Mouse (Mus musculus) E14TG2a.4 (cell line): ENCODE measurements around the gene Etfb.
A peak's percentile ranks its signal among the peaks of the same experiment; 100 is the strongest.

Source experiments
- H3K27me3 ChIP-seq: 2 replicates; pipeline ENCODE4 v1.6.1; 2014; ENCODE audit warnings: low read length, control low read depth; ENCODE audit not compliant: insufficient read depth
- H3K36me3 ChIP-seq: 2 replicates; pipeline ENCODE4 v1.6.1; 2014; ENCODE audit warnings: low read length, control low read depth; ENCODE audit not compliant: insufficient read depth
- H3K4me1 ChIP-seq: replicated peaks from 2 replicates; pipeline ENCODE4 v1.6.1; 2014; ENCODE audit warnings: low read depth, low read length, control low read depth
- H3K4me3 ChIP-seq: replicated peaks from 2 replicates; pipeline ENCODE4 v1.5.1; 2014; ENCODE audit warnings: mild to moderate bottlenecking, low read length
- H3K9me3 ChIP-seq: 2 replicates; pipeline ENCODE4 v1.6.1; 2014; ENCODE audit warnings: low read length, control low read depth
- CTCF ChIP-seq: conservative IDR thresholded peaks from 2 replicates; pipeline ENCODE4 v1.5.1; 2014; ENCODE audit warnings: low read length
- NANOG ChIP-seq: IDR thresholded peaks from 2 replicates; pipeline ENCODE4 v1.6.1; 2014; ENCODE audit warnings: borderline replicate concordance, low read length, mixed read lengths
- POU5F1 ChIP-seq: IDR thresholded peaks from 2 replicates; pipeline ENCODE4 v1.6.1; 2014; ENCODE audit warnings: low read length, borderline replicate concordance

The Etfb gene

GRCm38 (mm10) chr7:43475706-43476105 is 31.8 kb downstream of the Etfb start:
- Histone ChIP-seq H3K4me1 (peaks cover 23% of the 10 kb centered on the region), H3K9me3 (no peaks in the 10 kb centered on the region), H3K4me3 (peak overlapping the region; percentile 67), H3K27me3 (peaks cover 62% of the 10 kb centered on the region), H3K36me3 (peaks cover 5% of the 10 kb centered on the region; the same call in 1 of the 2 replicates)
- no peak for TF ChIP-seq NANOG
- no peak for TF ChIP-seq CTCF
- no peak for TF ChIP-seq POU5F1

- H3K36me3 ChIP-seq = peaks cover 3% of the 10 kb centered on the region; the same call in 1 of the 2 replicates
- H3K4me1 ChIP-seq = peaks cover 23% of the 10 kb centered on the region
- peak overlapping the region; percentile 67 for H3K4me3 ChIP-seq
- peaks cover 62% of the 10 kb centered on the region for H3K27me3 ChIP-seq
- no peaks in the 10 kb centered on the region for H3K9me3 ChIP-seq
- TF ChIP-seq POU5F1 (no peak), CTCF (no peak), NANOG (no peak)
These were observed 32.5 kb downstream of the Etfb start for GRCm38 (mm10) chr7:43476376-43476775.

GRCm38 (mm10) chr7:43481191-43481590 is 37.3 kb downstream of the Etfb start:
- no peaks in the 10 kb centered on the region for H3K36me3 ChIP-seq
- TF ChIP-seq NANOG = no peak
- no peak for TF ChIP-seq POU5F1
- TF ChIP-seq CTCF = no peak
- no peak overlapping the region for H3K4me3 ChIP-seq
- peaks cover 56% of the 10 kb centered on the region for H3K27me3 ChIP-seq
- peaks cover 19% of the 10 kb centered on the region for H3K4me1 ChIP-seq
- H3K9me3 ChIP-seq = no peaks in the 10 kb centered on the region

GRCm38 (mm10) chr7:43482090-43482716 is 38.3 kb downstream of the Etfb start:
- H3K4me3 ChIP-seq = no peak overlapping the region
- H3K27me3 ChIP-seq = peaks cover 55% of the 10 kb centered on the region

GRCm38 (mm10) chr7:43483236-43483635 is 39.4 kb downstream of the Etfb start:
- TF ChIP-seq NANOG (no peak), POU5F1 (no peak), CTCF (no peak)

More at GRCm38 (mm10) chr7:43482090-43482716, 38.3 kb downstream of the Etfb start:
- no peaks in the 10 kb centered on the region for H3K9me3 ChIP-seq
- TF ChIP-seq POU5F1 = no peak
- no peak for TF ChIP-seq NANOG
- TF ChIP-seq CTCF = no peak
- H3K36me3 ChIP-seq = no peaks in the 10 kb centered on the region
- H3K4me1 ChIP-seq = peaks cover 9% of the 10 kb centered on the region

GRCm38 (mm10) chr7:43488646-43489045 is 44.8 kb downstream of the Etfb start:
- no peak overlapping the region for H3K4me3 ChIP-seq
- no peak for TF ChIP-seq POU5F1
- no peak for TF ChIP-seq CTCF
- no peak for TF ChIP-seq NANOG
- peaks cover 78% of the 10 kb centered on the region for H3K27me3 ChIP-seq
- peaks cover 24% of the 10 kb centered on the region for H3K4me1 ChIP-seq
- H3K36me3 ChIP-seq = no peaks in the 10 kb centered on the region
- no peaks in the 10 kb centered on the region for H3K9me3 ChIP-seq

More at GRCm38 (mm10) chr7:43483236-43483635, 39.4 kb downstream of the Etfb start:
- no peaks in the 10 kb centered on the region for H3K9me3 ChIP-seq
- peaks cover 53% of the 10 kb centered on the region for H3K27me3 ChIP-seq
- peaks cover 8% of the 10 kb centered on the region for H3K4me1 ChIP-seq
- H3K4me3 ChIP-seq = no peak overlapping the region
- H3K36me3 ChIP-seq = no peaks in the 10 kb centered on the region

- Histone ChIP-seq H3K27me3 (peaks cover 84% of the 10 kb centered on the region), H3K4me3 (peak within 1 kb of the TSS; percentile 72), H3K36me3 (no peaks in the 10 kb centered on the region), H3K9me3 (no peaks in the 10 kb centered on the region), H3K4me1 (peaks cover 24% of the 10 kb centered on the region)
- TF ChIP-seq POU5F1 (no peak), NANOG (no peak), CTCF (no peak)
These were observed 45.8 kb downstream of the Etfb start, which contains the start of gene Iglon5 for GRCm38 (mm10) chr7:43489631-43490125. TSS of gene Iglon5 (minus strand) at chr7:43490075.

GRCm38 (mm10) chr7:43490182-43490584 is 46.3 kb downstream of the Etfb start:
- Histone ChIP-seq H3K4me3 (peak overlapping the region; percentile 72), H3K27me3 (peaks cover 83% of the 10 kb centered on the region), H3K9me3 (no peaks in the 10 kb centered on the region), H3K4me1 (peaks cover 24% of the 10 kb centered on the region), H3K36me3 (no peaks in the 10 kb centered on the region)
- TF ChIP-seq CTCF = no peak
- no peak for TF ChIP-seq POU5F1
- TF ChIP-seq NANOG = no peak

GRCm38 (mm10) chr7:43490861-43491260 is 47.0 kb downstream of the Etfb start:
- no peak for TF ChIP-seq NANOG
- TF ChIP-seq CTCF = no peak
- TF ChIP-seq POU5F1 = no peak
- Histone ChIP-seq H3K27me3 (peaks cover 83% of the 10 kb centered on the region), H3K4me3 (0 out of 2 replicates have a peak overlapping the region, but pooled peaks have one; percentile 72), H3K36me3 (no peaks in the 10 kb centered on the region), H3K9me3 (no peaks in the 10 kb centered on the region), H3K4me1 (peaks cover 28% of the 10 kb centered on the region)
